Mouse (Mus musculus) subcutaneous adipose tissue, adult 2 months (tissue): ENCODE measurements around the gene Plcxd1. TPM values are rescaled to one million over a fixed set of nuclear protein-coding genes. Genes with fewer than 3 reads are reported as not detected.

ENCODE experiments used
- polyA plus RNA-seq: library from polyadenylated mRNA; depleted of rRNA; stranded (reverse); fragments of >200 nt; gene quantifications from 2 replicates; pipeline ENCODE4 v1.2.3, GENCODE M21; 2012; ENCODE audit warnings: low replicate concordance; rRNA removed

The Plcxd1 gene
- 0.07 and 0.40 TPM in 2 replicates for polyA plus RNA-seq

GRCm38 (mm10) chr5:110099656-110100580 lies at the start of gene Plcxd1:
TSS of gene Plcxd1 (plus strand) at chr5:110099969.

DNA sequence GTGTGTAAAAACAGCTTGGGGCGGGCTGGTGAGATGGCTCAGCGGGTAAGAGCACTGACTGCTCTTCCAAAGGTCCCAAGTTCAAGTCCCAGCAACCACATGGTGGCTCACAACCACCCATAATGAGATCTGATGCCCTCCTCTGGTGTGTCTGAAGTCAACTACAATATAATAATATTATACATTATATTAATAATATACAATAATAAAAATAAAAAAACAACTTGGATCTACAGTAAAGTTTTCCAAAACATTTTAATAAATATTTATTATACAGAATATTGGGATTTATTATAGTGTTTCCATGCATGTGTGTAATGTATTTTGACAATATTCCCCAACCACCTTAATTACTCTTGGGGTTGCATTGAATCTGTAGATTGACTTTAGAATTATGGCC lies 27.4 kb upstream of the Plcxd1 start, which contains the start of gene Gm17655:
Gm17655 (minus strand) TSS at position 101 of the 400 bp plus-strand sequence.

GRCm38 (mm10) chr5:110094030-110094846 lies 5.5 kb upstream of the Plcxd1 start, which contains the start of gene Gm35315:
TSS of gene Gm35315 (minus strand) at chr5:110094420.

GRCm38 (mm10) chr5:110107581-110108304 lies 8.0 kb downstream of the Plcxd1 start, which contains the start of gene Gtpbp6:
TSS of gene Gtpbp6 (minus strand) at chr5:110108197.

DNA sequence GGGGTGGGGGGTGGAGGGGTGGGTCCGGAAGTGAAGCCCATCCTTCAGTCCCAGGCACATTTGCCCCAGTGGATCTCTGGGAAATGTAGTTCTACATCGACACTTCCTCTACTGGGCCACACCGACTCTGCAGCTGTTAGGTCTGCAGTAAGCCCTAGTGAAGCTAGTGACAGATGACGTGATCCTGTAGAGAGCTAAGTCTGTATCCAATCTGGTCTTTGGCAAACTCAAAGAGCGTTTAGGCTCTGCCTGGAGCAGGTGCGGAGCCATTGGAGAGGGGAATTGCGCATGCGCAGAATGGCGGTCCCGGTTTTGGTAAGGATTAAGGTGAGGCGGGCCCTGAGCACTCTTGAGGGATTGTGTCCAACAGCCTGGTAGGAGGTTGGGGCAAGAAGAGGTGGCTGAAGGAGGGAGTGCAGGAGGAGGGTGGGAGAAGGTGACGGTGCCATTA lies 10.2 kb downstream of the Plcxd1 start, which contains the start of gene Zfp605:
Zfp605 (plus strand) TSS at position 102 of the 451 bp plus-strand sequence.

DNA sequence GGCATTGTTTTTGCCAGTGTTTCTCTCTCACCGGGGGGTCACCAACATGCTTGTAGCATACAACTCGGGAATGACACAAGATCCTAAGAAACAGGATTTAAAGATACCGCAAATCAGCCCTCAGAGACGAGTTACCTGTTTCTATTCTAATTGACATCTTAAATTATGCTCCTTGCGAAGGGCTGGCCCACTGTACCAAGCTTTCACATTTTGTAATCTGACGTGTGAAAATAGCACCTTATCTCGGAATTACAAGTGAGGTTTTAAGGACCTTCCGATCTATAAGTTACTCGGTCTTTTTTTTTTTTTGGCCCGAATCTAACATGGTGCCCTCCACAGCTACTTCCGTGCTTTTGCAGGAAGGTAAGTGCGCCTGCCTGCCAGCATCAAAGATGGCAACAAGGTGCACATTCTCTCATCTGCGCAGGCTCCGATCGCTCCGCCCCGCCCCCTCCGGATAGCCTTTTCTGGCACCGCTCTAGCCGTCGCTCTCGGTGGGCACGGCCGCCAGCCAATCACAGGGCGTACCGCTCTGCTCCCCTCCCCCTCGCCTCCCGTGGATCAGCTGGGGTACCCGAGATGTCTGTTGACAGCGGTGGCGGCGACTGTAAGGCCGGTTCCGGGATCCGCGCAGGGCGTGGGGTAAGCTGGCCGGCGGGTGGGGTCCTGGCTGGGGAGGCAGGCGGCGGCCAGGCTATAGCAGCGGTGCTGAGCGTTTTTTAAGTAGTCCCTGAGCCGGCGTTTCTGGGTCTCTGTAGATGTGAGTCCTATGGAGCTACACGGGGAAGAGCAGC lies 35.7 kb downstream of the Plcxd1 start, which contains the start of gene Chfr:
Chfr (plus strand) TSS at position 550 of the 794 bp plus-strand sequence.

Other genes with a start within 250 kb of the Plcxd1 start
- 2.0 and 3.8 TPM in 2 replicates for gene Gm15446, start 176.6 kb upstream of the Plcxd1 start, polyA plus RNA-seq
- 4.8 and 9.3 TPM in 2 replicates for gene Zfp932, start 103.4 kb upstream of the Plcxd1 start, polyA plus RNA-seq
- gene Gm17655, start 27.5 kb upstream of the Plcxd1 start, polyA plus RNA-seq: 0.23 and 0.86 TPM in 2 replicates
- gene Gm35315, start 5.5 kb upstream of the Plcxd1 start, polyA plus RNA-seq: 0.21 and 0.27 TPM in 2 replicates
- gene Gtpbp6, start 8.2 kb downstream of the Plcxd1 start, polyA plus RNA-seq: 70.9 and 137 TPM in 2 replicates
- 0.92 and 1.3 TPM in 2 replicates for gene Zfp605, start 10.1 kb downstream of the Plcxd1 start, polyA plus RNA-seq
- 28.4 and 39.8 TPM in 2 replicates for gene Chfr, start 35.9 kb downstream of the Plcxd1 start, polyA plus RNA-seq
- 11.2 and 13.7 TPM in 2 replicates for gene Golga3, start 76.7 kb downstream of the Plcxd1 start, polyA plus RNA-seq
- 10.1 and 16.1 TPM in 2 replicates for gene Ankle2, start 131.0 kb downstream of the Plcxd1 start, polyA plus RNA-seq
- gene Pgam5, start 169.9 kb downstream of the Plcxd1 start, polyA plus RNA-seq: 24.5 and 35.1 TPM in 2 replicates
- 19.6 and 48.8 TPM in 2 replicates for gene Pxmp2, start 186.2 kb downstream of the Plcxd1 start, polyA plus RNA-seq
- 3.6 and 11.5 TPM in 2 replicates for gene Pole, start 186.3 kb downstream of the Plcxd1 start, polyA plus RNA-seq
- 0.46 and 4.0 TPM in 2 replicates for gene P2rx2, start 243.2 kb downstream of the Plcxd1 start, polyA plus RNA-seq
- gene Lrcol1, start 244.8 kb downstream of the Plcxd1 start, polyA plus RNA-seq: 0.18 TPM in 1 of 2 replicates, not detected in the other